Mouse (Mus musculus) ES-Bruce4 (cell line): ENCODE measurements around the gene Cib1.

ENCODE experiments used
- CTCF ChIP-seq: IDR thresholded peaks from one replicate; pipeline ENCODE4 v1.8.1; 2011; ENCODE audit warnings: low read depth, low read length
- EP300 ChIP-seq: IDR thresholded peaks from 2 replicates; pipeline ENCODE4 v1.6.1; 2011; ENCODE audit warnings: low read depth, low read length; ENCODE audit not compliant: insufficient read depth
- POLR2A ChIP-seq: IDR thresholded peaks from one replicate; pipeline ENCODE4 v1.8.1; 2011; ENCODE audit warnings: low read length; ENCODE audit not compliant: insufficient read depth

DNA sequence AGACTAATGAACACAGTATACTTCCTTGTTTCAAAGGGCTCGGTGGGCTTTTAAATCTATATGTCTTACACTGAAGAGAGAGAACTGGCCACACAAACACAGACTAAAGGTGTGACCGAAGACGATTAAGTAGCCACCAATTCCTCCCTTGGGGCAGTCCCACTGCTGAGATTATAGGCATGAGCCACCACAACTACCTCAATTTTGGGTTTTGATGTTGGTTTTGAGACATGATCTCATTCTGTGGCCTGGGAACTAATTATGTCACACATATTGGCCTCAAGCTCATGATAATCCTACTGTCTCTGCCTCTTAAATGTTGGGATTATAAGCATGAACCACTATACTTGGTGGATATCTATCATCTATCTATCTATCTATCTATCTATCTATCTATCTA lies 55.2 kb downstream of the Cib1 start:
- TF ChIP-seq CTCF (no peak), EP300 (no peak), POLR2A (no peak)
